Mouse (Mus musculus) intestine, embryonic 16.5 days (tissue): ENCODE measurements around the gene Aff1. TPM values are rescaled to one million over a fixed set of nuclear protein-coding genes. Genes with fewer than 3 reads are reported as not detected.
A peak's percentile ranks its signal among the peaks of the same experiment; 100 is the strongest.

ENCODE experiments used
- ATAC-seq: fragments of 200-750 bp; cut with Nextera tagmentation; 2 replicates; pipeline ENCODE4 v1.8.0; 2017; ENCODE audit warnings: moderate TSS enrichment, moderate library complexity
- H3K27ac ChIP-seq: fragments of 300-500 bp; sonication (generic); 2 replicates; pipeline ENCODE4 v1.5.1; 2014; ENCODE audit warnings: mild to moderate bottlenecking, low read length
- H3K27me3 ChIP-seq: fragments of 300-500 bp; sonication (generic); replicated peaks from 2 replicates; pipeline ENCODE4 v1.6.1; 2014; ENCODE audit warnings: low read length, control low read depth, mixed read lengths; ENCODE audit not compliant: control insufficient read depth, insufficient read depth
- H3K36me3 ChIP-seq: fragments of 300-500 bp; sonication (generic); 2 replicates; pipeline ENCODE4 v1.6.1; 2014; ENCODE audit warnings: low read length, control low read depth; ENCODE audit not compliant: control insufficient read depth, insufficient read depth
- H3K4me1 ChIP-seq: fragments of 300-500 bp; sonication (generic); 2 replicates; pipeline ENCODE4 v1.6.1; 2014; ENCODE audit warnings: low read length, control low read depth, mixed read lengths; ENCODE audit not compliant: control insufficient read depth, insufficient read depth
- H3K4me2 ChIP-seq: fragments of 300-500 bp; sonication (generic); 2 replicates; pipeline ENCODE4 v1.6.1; 2014; ENCODE audit warnings: low read depth, low read length, control low read depth
- H3K4me3 ChIP-seq: fragments of 300-500 bp; sonication (generic); 2 replicates; pipeline ENCODE4 v1.5.1; 2014; ENCODE audit warnings: mild to moderate bottlenecking, low read length
- H3K9ac ChIP-seq: fragments of 300-500 bp; sonication (generic); 2 replicates; pipeline ENCODE4 v1.6.1; 2014; ENCODE audit warnings: low read depth, low read length
- H3K9me3 ChIP-seq: fragments of 300-500 bp; sonication (generic); 2 replicates; pipeline ENCODE4 v1.6.1; 2016; ENCODE audit warnings: low read length, control low read depth; ENCODE audit not compliant: control insufficient read depth
- WGBS: fragments of 180-500 bp; shearing (Covaris S2); extraction: QIAGEN DNeasy Blood & Tissue Kit; methylation state at CpG from one replicate; pipeline ENCODE4 v1.1.7; 2014; 5-methylcytosine and 5-hydroxymethylcytosine counted together
- polyA plus RNA-seq: library from polyadenylated mRNA; unstranded; fragments of >200 nt; fragmentation: Nextera tagmentation; extraction: Ambion mirVana; gene quantifications from 2 replicates; pipeline ENCODE4 v1.2.1, GENCODE M21; 2015

Gene Aff1
- polyA plus RNA-seq, 1 experiment from 2014 or later: 3.9 TPM

- Histone ChIP-seq H3K4me1 (no peaks in the 10 kb centered on the region), H3K27me3 (no peaks in the 10 kb centered on the region), H3K36me3 (no peaks in the 10 kb centered on the region), H3K4me3 (no peak overlapping the region), H3K27ac (no peak overlapping the region), H3K4me2 (no peak overlapping the region), H3K9me3 (no peaks in the 10 kb centered on the region), H3K9ac (no peak overlapping the region)
- WGBS: 59% methylated on average over 3 of the region's 3 CpGs
- ATAC-seq: no peak
Measured at GRCm38 (mm10) chr5:103719851-103720250, 27.7 kb downstream of the Aff1 start.

- no peak overlapping the region for H3K27ac ChIP-seq
- no peaks in the 10 kb centered on the region for H3K36me3 ChIP-seq
- 75% methylated on average over 6 of the region's 6 CpGs for WGBS
- no peaks in the 10 kb centered on the region for H3K4me1 ChIP-seq
- no peak for ATAC-seq
- H3K9ac ChIP-seq: no peak overlapping the region
- H3K27me3 ChIP-seq: no peaks in the 10 kb centered on the region
- no peaks in the 10 kb centered on the region for H3K9me3 ChIP-seq
- no peak overlapping the region for H3K4me2 ChIP-seq
- no peak overlapping the region for H3K4me3 ChIP-seq
Measured at GRCm38 (mm10) chr5:103720967-103721366, 28.8 kb downstream of the Aff1 start.

- Histone ChIP-seq H3K4me3 (no peak overlapping the region), H3K9ac (no peak overlapping the region), H3K4me1 (no peaks in the 10 kb centered on the region), H3K36me3 (no peaks in the 10 kb centered on the region), H3K9me3 (no peaks in the 10 kb centered on the region), H3K27me3 (no peaks in the 10 kb centered on the region), H3K27ac (no peak overlapping the region), H3K4me2 (no peak overlapping the region)
- no peak for ATAC-seq
- 88% methylated on average over 4 of the region's 4 CpGs for WGBS
Measured at GRCm38 (mm10) chr5:103721490-103721889, 29.3 kb downstream of the Aff1 start.

GRCm38 (mm10) chr5:103722721-103723120, 30.5 kb downstream of the Aff1 start:
- H3K4me3 ChIP-seq: no peak overlapping the region
- no peaks in the 10 kb centered on the region for H3K9me3 ChIP-seq
- no peaks in the 10 kb centered on the region for H3K4me1 ChIP-seq
- ATAC-seq: no peak
- H3K27me3 ChIP-seq: no peaks in the 10 kb centered on the region
- H3K27ac ChIP-seq: no peak overlapping the region
- no peak overlapping the region for H3K4me2 ChIP-seq
- WGBS: 75% methylated on average over 4 of the region's 4 CpGs
- no peaks in the 10 kb centered on the region for H3K36me3 ChIP-seq
- H3K9ac ChIP-seq: no peak overlapping the region

DNA sequence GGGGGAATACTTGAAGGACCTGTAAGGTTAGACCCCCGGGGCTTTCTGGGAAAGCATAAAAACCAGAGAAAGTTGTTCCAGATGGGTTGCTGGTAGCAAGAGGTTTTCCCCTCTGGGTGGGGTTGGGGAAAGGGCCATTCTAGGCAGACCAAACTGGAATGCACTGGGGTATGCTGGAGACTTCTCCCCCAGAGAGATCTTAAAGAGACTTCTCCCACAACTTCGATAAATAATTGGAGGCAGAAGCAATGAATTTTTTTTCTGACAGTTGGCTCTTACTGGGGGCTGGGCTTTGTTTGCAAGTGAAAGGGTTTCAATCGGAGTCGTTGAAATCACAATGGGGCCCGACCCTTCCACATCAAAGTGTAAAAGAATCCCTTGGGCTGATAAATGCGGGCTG, 32.2 kb downstream of the Aff1 start:
- no peak overlapping the region for H3K4me3 ChIP-seq
- H3K9me3 ChIP-seq: no peaks in the 10 kb centered on the region
- H3K36me3 ChIP-seq: no peaks in the 10 kb centered on the region
- H3K27ac ChIP-seq: no peak overlapping the region
- WGBS: 16% methylated on average over 6 of the region's 6 CpGs
- no peaks in the 10 kb centered on the region for H3K4me1 ChIP-seq
- ATAC-seq: no peak
- no peak overlapping the region for H3K4me2 ChIP-seq
- H3K9ac ChIP-seq: no peak overlapping the region
- no peaks in the 10 kb centered on the region for H3K27me3 ChIP-seq

DNA sequence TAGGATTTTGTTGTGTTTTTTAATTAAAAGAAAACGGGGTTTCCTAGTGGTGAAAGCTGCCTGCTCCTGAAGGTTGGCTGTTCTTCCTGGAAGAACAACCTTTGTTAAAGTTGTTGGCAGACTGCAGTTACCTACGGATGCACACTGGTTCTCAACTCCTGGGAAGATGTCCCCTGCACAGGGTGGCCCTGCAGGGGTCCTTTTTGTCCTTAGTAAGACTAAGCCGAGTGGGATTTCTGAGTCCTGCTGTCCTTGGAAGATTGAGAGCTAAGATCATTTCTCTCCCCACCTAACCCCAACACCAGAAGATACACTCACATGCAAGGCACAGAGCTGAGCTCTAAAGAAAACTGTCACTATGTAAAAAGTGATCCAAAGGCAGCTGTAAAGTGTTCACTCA, 32.6 kb downstream of the Aff1 start:
- H3K9ac ChIP-seq: no peak overlapping the region
- H3K4me3 ChIP-seq: no peak overlapping the region
- no peaks in the 10 kb centered on the region for H3K27me3 ChIP-seq
- no peaks in the 10 kb centered on the region for H3K4me1 ChIP-seq
- no peak overlapping the region for H3K27ac ChIP-seq
- H3K4me2 ChIP-seq: no peak overlapping the region
- 33% methylated on average over 3 of the region's 3 CpGs for WGBS
- no peaks in the 10 kb centered on the region for H3K36me3 ChIP-seq
- H3K9me3 ChIP-seq: no peaks in the 10 kb centered on the region
- no peak for ATAC-seq

GRCm38 (mm10) chr5:103725268-103726149, 33.3 kb downstream of the Aff1 start:
- Histone ChIP-seq H3K36me3 (no peaks in the 10 kb centered on the region), H3K4me2 (no peak overlapping the region), H3K9ac (no peak overlapping the region), H3K27me3 (no peaks in the 10 kb centered on the region), H3K4me1 (no peaks in the 10 kb centered on the region), H3K4me3 (no peak overlapping the region), H3K27ac (no peak overlapping the region), H3K9me3 (no peaks in the 10 kb centered on the region)
- WGBS: 63% methylated on average over 9 of the region's 9 CpGs
- no peak for ATAC-seq

GRCm38 (mm10) chr5:103726281-103726938, 34.2 kb downstream of the Aff1 start:
- Histone ChIP-seq H3K36me3 (no peaks in the 10 kb centered on the region), H3K4me2 (no peak overlapping the region), H3K4me3 (no peak overlapping the region), H3K4me1 (no peaks in the 10 kb centered on the region), H3K27me3 (no peaks in the 10 kb centered on the region), H3K9ac (no peak overlapping the region), H3K9me3 (no peaks in the 10 kb centered on the region), H3K27ac (no peak overlapping the region)
- WGBS: 38% methylated on average over 8 of the region's 8 CpGs
- peak; percentile 60 for ATAC-seq

DNA sequence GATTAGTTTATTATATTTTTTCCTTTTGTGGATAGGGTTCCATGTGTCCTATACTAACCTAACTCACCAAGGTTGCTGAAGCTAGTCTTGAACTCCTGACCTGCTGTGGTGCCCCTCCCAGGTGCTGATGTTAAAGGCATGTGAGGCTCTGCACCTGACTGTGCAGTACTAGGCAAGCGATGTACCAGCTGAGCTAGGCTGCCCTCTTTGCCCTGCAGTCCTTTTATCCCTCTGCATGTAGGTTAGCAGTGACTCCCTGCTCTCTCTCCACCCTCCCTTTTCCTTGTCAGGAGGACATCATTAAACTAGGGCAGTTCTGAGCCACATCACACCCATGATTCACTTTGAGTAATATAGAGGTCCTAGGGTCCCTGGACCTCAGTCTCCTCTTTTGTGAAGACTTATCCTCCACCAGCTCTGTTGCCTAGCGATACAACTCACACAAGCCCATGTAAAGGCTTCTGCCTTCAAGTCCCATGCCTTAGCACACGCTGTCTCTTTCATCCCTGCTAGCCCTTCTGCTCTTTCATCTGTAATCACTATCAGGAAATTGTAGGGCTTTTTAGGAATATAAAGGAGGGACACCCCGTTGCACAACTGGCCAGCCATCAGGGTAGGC, 35.7 kb downstream of the Aff1 start:
- 86% methylated on average over 4 of the region's 4 CpGs for whole genome bisulfite sequencing
- H3K4me3 ChIP-seq: no peak overlapping the region

More for the DNA sequence above, 35.7 kb downstream of the Aff1 start:
- no peaks in the 10 kb centered on the region for H3K36me3 ChIP-seq
- no peaks in the 10 kb centered on the region for H3K9me3 ChIP-seq
- no peaks in the 10 kb centered on the region for H3K27me3 ChIP-seq
- H3K9ac ChIP-seq: no peak overlapping the region
- ATAC-seq: no peak
- H3K4me1 ChIP-seq: no peaks in the 10 kb centered on the region
- no peak overlapping the region for H3K27ac ChIP-seq
- no peak overlapping the region for H3K4me2 ChIP-seq
